Mouse (Mus musculus) gastrocnemius, adult 8-10 months (tissue): ENCODE measurements at regions not wholly inside any gene's neighbourhood (a gene's known extent, or its start where the extent isn't known, plus 50 kb on each side); places are given as distances from the start of the nearest gene placed in this dataset.
A peak's percentile ranks its signal among the peaks of the same experiment; 100 is the strongest.

Experiments
- DNase-seq, 2 experiments: peaks; one replicate each; pipeline ENCODE4 v3.0.0; 2022; ENCODE audit warnings: low spot score in 2 of 2

GRCm38 (mm10) chr17:47141843-47142215 lies 131.5 kb upstream of the Ubr2 start:
- DNase-seq, result no peak

DNA sequence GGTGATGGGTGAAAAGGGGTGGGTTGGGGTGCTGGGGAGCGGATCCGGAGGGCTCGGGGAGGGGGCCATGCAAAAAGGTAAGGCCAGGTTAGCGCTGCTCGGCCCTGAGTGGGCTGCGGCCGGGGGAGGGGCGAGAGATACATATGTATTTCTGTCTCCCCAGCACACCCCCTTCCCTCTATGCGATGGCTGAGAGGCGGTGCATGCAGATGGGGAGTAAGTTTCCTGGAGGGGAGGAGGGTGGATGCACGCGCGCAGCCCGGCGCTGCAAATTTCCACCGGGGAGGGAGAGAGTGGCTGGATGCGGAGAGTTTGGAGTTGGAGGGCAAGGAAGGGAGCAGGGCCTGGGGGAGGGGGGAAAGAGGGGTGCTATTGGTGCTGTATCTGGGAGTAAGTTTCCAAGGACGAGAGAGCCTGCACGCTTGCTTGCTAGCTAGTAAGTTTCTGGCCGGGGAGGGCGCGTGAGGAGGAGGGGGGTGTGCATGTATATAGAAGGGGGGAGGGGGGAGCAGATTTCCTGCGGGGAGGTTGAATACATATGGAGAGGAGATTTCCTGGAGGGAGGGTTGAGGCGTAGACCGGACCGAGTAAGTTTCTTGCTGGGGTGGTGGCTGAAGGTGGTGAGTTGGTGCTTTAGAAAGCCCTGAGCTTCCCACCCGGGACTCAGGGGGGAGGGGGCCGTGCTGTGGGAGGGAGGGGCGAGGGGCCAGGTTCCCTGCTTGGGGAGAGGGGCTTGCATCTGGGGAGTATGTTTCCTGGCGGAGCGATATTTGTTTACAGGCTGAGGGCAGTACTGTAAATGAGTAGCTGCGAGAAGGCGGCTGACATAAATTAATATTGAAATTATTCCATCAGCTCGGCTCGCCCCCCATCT lies 130.8 kb upstream of the Ubr2 start:
- DNase-seq, result peak; percentile 17 to 20

DNA sequence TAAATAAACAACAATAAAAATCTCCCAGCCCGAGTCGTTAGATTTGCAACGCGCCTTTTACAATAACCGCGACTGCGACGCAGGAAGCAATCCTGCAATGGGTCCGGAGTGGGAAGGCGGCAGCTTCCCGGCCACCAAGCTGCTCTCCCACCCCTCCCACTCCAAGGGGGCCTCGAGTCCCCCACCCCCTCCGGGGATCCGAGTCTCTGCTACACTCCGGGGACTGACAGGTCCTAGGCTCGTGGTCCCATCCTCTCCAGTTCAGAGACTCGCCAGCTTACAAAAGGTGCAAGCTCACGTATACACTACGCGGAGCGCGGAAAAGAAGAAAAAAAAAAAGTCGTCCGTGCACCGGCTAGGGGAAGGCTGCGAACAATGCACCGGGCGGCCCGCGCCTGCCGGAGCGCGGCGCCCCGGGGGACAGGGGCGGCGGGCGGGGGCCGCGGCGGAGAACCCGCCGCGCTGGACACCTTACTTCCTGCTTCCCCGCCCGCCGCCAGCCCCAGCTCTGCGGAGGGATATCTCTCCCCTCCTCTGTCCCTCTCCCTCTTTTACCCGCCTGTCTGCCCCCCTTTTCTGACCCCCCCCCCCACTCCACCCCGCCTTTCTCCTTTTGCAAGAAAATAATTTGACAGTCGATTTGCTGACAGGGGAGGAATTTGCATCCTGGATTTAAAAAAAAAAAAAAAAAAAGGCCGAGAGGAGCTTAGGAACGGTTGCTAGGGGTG lies 130.0 kb upstream of the Ubr2 start:
- no peak for DNase-seq

DNA sequence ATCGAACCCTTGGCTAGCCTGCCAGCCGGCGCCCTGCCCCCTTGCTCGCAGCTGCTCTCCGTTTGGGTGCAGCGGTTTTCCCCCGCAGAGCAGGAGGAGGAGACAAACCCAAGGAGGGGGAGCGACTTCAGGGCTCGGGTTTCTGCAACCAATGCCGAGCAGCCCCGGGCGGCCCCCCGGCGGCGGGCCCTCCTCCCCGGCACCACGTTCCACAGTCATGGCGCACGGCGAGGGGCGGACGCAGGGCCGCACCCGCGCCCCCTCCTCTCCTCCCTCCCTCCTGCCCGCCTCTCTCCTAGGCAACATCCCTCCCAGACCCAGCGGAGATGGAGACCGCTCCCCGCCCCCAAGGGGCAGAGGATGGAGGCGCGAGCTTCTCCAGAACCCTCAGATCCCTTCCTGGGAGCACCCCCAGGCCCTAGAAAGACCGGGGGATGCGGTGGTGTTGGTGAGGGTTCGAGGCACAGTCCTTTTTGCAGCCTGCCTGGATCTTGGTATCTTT lies 129.4 kb upstream of the Ubr2 start:
- DNase-seq, result peak; percentile 83 to 88

- peak in 1 of 2 experiments; percentile 10 for DNase-seq
Observed at GRCm38 (mm10) chr17:47139171-47139617, 128.8 kb upstream of the Ubr2 start.

GRCm38 (mm10) chr17:47138174-47138573 lies 127.8 kb upstream of the Ubr2 start:
- DNase-seq, result no peak

- DNase-seq, result no peak
Observed at GRCm38 (mm10) chr17:47135391-47135790, 125.0 kb upstream of the Ubr2 start.

DNA sequence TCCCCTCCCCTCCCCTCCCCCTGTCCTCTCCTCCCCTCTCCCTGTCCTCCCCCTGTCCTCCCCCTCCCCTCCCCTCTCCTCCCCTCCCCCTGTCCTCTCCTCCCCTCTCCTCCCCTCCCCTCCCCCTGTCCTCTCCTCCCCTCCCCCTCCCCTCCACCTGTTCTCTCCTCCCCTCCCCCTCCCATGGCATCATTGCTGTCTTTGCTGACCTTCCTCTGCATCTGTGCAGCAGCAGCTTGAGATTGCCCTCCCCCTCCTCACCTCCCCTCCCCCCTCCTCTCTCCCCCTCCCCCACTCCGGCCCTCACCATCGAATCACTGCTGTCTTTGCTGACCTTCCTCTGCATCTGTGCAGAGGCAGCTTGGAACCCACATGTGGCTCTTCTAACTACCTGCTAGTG lies 123.4 kb upstream of the Ubr2 start:
- DNase-seq, result no peak

DNA sequence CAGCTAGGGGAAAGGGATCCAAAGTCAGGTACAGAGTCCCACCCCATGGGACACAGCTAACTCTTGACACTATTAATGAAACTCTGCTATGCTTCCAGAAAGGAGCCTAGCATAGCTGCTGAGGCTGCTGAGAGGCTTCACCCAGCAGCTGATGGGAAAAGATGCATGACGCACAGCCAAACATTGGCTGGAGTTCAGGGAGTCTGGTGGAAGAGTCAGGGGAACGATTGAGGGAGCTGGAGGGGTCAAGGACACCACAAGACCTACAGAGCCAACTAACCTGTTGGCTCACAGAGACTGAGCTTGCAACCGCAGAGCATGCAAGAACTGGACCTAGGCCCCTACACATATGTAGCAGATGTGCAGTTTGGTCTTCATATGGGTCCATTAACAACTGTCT lies 117.2 kb upstream of the Ubr2 start:
- DNase-seq, result no peak

- no peak for DNase-seq
Observed at GRCm38 (mm10) chr17:47123576-47123975, 113.2 kb upstream of the Ubr2 start.

DNA sequence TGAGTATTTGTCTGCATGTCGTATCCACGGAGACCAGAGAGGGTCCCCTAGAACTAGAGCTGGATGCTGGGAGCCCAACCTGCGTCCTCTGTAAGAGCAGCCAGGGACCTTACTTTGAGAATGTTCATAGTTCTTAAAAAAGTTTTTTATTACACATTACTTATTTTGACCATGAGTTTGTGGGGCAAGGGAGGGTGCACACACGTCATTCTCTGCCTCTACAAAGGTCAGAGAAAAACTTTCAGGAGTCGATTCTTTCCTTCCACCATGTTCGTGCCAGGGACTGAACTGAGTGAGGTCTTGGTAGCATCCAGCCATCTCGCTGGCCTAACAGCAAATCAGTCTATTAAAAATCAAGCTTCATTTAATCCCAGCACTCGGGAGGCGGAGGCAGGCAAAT lies 111.9 kb upstream of the Ubr2 start:
- DNase-seq, result no peak

DNA sequence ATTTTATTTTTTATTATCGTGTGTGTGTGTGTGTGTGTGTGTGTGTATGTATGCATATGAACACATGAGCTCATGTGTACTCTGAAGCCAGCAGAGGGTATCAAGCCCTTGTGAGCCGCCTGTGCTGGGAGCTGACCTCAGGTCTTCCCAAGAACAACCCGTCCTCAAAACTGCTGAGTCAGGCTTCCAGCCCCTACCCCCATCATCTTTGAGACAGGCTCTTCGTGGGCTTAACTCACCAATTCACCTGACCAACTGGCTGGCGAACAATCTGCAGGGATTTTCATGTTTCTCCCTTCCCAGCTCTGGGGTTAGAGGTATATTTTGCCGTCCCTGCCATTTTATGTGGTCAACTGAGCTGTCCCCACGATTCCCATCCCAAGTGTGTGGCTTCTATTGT lies 107.7 kb upstream of the Ubr2 start:
- DNase-seq, result no peak

GRCm38 (mm10) chr17:47115754-47116153 lies 105.4 kb upstream of the Ubr2 start:
- DNase-seq, result no peak

- no peak for DNase-seq
Observed at GRCm38 (mm10) chr17:47115141-47115540, 104.8 kb upstream of the Ubr2 start.

DNA sequence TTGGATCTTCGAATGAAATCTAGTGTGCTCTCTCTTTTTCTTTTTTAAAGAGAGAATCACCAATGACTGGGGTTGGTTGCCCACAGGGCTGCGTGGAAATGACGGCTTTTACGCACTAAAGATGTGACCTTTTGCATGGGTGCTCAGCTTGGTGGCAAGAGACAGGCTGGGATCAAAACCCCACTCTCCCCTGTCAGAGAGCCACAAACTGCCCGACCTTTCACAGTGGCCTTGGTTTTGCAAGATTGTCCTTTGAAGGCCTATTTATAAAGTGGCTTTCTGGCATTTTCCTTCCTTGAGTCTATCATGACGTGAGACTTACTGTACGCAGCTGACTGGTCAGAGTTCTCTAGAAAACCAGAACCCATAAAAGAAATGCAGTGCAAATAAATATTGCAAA lies 104.4 kb upstream of the Ubr2 start:
- DNase-seq, result no peak

GRCm38 (mm10) chr17:47112556-47113225 lies 102.3 kb upstream of the Ubr2 start:
- DNase-seq, result no peak

- no peak for DNase-seq
Observed at GRCm38 (mm10) chr17:47110836-47111235, 100.5 kb upstream of the Ubr2 start.

DNA sequence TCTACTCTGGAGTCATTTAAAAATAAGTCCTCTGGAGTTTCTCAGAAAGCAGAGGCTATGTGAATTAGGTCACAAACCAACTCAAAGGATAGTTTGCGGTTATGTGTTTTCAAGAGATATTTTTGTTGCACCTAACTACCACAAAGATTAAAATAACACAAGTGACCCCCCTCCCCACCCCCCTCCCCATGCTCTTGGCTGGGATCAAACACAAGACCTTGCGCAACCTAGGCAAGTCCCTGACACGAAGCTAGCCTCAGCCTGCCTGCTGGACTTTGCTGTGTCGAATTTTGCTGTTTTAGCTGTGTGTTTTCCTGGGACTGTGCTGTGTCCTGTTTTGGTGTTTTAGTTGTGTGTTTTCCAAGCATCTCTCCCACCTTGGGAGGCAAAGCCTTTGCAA lies 94.0 kb upstream of the Ubr2 start:
- DNase-seq, result no peak

GRCm38 (mm10) chr17:47095191-47095590 lies 84.8 kb upstream of the Ubr2 start:
- DNase-seq, result no peak

- DNase-seq, result no peak
Observed at GRCm38 (mm10) chr17:47092076-47092475, 81.7 kb upstream of the Ubr2 start.

GRCm38 (mm10) chr17:47089769-47090168 lies 79.4 kb upstream of the Ubr2 start:
- DNase-seq, result no peak

- DNase-seq, result no peak
Observed at GRCm38 (mm10) chr17:47069206-47069605, 58.9 kb upstream of the Ubr2 start.
